Mouse (Mus musculus) 416B (cell line): Measurements from ENCODE around the gene Kpna6.
A peak's percentile ranks its signal among the peaks of the same experiment; 100 is the strongest.

Experiments
- DNase-seq: peaks from one replicate; pipeline ENCODE4 v3.0.0; 2011; ENCODE audit warnings: low read depth

Gene Kpna6

GRCm38 (mm10) chr4:129618031-129618430 lies 54.5 kb downstream of the Kpna6 start:
- no peak for DNase-seq

DNA sequence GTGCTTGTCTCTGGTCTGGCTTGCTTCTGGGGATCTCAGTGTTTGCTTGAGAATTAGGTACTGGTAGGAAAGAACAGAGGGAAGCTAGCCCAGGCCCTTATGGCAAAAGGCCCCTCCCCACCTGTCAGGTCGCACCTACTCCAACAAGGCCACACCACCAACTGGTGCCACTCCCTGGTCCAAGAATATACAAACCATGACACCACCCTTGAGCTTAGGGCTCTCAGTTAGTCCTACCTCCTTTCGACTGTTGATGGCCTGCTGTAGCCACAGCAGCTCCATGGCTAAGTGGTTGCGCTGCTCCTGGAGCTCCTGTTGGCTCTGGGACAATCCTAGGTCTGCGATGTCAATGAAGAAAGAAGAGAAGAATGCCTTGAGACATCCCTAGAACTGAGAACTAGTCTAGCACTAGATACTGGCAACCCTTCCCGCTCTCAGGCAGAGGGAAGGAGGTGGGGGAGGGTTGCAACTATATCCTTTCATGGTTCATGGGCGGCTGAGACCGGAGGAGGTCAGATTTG lies 55.4 kb downstream of the Kpna6 start:
- DNase-seq = no peak

- DNase-seq = no peak
These were observed 55.9 kb downstream of the Kpna6 start for GRCm38 (mm10) chr4:129616631-129617030.

DNA sequence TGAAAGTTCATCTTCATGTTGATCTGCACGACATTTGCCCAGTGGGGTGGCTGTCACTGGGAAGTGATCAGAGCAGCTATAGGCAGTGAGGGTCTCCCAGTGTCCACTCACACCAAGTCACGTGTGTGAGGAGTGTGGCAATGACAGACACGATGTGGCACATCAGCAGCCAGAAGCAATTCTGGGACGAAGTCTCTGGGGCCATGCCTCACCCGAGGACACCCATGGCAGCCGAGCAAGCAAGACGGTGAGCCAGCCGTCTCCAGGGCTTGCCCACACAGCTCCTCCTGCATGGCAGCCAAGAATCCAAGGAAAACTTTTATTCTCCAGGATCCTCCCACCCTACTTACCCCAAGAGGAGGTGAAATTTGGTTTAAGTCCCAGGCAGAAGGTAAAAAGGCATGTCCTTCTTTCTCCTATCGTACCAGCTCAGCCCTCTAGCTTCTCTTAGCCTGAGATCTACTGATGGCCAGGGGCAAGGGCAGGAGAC lies 56.7 kb downstream of the Kpna6 start:
- no peak for DNase-seq

GRCm38 (mm10) chr4:129614093-129614492 lies 58.5 kb downstream of the Kpna6 start, which contains the start of gene Dcdc2b:
TSS of gene Dcdc2b (minus strand) at chr4:129614257.
- no peak for DNase-seq

GRCm38 (mm10) chr4:129610472-129610871 lies 62.1 kb downstream of the Kpna6 start:
- no peak for DNase-seq

DNA sequence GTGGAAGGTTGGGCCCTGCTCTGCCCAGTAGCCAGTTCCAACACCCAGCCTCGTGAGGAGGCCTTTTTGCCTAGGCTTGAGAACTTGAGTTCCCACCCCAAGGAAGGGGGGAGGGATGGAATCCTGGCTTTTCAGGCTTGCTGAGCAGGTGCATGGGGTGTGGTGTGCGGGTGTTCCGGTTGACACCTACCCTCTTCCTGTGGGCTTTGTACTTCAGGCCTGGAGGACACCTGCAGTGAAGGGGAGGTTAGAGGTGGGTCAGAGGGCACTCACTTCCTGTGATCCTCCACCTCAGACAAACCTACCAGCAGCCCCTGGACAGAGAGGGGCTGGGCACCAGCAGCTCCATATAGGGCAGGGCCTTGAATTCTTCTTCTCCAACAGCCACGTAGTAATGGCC lies 62.5 kb downstream of the Kpna6 start:
- no peak for DNase-seq

DNA sequence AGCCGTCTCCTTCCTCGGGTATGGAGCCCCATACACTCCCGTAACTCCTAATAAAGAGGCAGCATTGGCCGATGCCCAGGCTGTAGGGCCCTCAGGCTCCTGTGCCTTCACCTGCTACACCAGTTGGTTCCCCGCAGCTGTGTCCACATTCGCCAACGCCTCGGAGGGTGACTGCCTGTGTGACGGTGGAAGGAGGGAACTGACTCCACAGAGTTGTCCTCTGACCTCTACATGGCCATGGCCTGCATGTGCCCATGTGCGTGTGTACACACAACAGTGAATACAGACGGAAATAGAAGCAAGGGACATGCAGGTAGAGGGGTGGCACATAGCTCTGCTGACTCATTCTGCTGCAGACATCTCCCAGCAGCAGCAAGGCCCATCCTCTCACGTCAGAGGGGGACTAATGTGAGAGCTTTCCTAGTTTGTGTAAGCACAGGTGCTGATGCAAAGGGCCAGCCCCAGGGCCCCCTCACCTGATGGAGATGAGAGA lies 63.4 kb downstream of the Kpna6 start:
- no peak for DNase-seq

GRCm38 (mm10) chr4:129608426-129609025 lies 64.0 kb downstream of the Kpna6 start:
- DNase-seq = peak; percentile 89

DNA sequence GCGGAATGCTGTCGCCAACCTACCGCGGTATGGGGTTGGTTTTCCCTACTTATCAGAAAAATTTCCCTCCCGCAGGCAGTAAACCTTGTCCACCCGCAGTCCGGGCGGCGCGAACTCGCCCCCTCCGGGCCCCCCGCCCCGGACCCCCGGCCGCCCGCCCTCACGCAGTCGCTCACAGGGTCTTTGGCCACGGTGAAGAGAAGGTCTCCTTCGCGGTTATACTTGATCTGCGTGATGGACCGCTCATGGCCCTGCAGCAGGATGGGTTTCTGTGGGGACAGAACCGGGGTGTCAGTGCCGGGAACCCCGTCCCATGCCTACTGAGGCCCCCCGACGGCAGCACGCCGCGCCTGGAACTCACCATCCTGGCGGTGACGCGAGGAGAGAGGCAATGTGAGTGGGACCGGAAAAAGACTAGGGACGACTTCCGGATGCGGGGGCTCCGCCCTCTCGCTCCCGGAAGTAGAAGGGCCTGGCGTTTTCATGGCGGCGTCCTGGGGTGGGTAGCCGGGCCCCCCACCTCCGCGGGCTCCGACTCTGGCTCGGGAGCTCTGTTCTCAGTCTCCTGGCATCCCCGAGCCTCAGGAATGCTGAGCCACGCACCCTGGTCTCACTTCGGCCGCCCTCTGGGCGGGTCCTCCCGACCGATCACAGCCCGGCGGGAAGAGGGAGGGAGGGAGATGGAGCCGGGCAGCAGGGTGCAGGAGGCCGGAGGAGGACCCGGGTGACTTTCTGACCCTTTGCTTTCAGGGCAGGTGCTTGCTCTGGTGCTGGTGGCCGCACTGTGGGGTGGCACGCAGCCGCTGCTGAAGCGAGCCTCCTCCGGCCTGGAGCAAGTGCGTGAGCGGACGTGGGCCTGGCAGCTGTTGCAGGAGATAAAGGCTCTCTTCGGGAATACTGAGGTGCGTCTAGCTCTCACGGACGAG lies 72.1 kb downstream of the Kpna6 start, which contains the start of the genes Eif3i and Tmem234:
Gene Eif3i (minus strand): TSS at position 416 of the 926 bp plus-strand sequence.
Gene Tmem234 (plus strand): TSS at position 436 of the 926 bp plus-strand sequence.
- peak; percentile 86 for DNase-seq
